Mouse (Mus musculus) CD4-positive naive resting alpha-beta T cell, adult 57 days (primary cell): ENCODE results near the gene Ubtd1. TPM values are rescaled to one million over a fixed set of nuclear protein-coding genes. Genes with fewer than 3 reads are reported as not detected.

Source experiments
- total RNA-seq: library from RNA; stranded (reverse); gene quantifications from one replicate; pipeline ENCODE4 v1.2.4, GENCODE M21; 2023

Ubtd1 gene
- 7.4 TPM for total RNA-seq

GRCm38 (mm10) chr19:41981595-41981927 lies at the start of gene Ubtd1:
Ubtd1 (plus strand) TSS chr19:41981763.

GRCm38 (mm10) chr19:41933179-41934086 lies 48.1 kb upstream of the Ubtd1 start, which contains the start of the genes Exosc1 and Zdhhc16:
Exosc1 (minus strand) TSS chr19:41933423.
Zdhhc16 (plus strand) TSS chr19:41933480.

GRCm38 (mm10) chr19:41980819-41981594 lies 556 bp upstream of the Ubtd1 start, which contains the start of gene Mms19:
Mms19 (minus strand) TSS chr19:41981157.

GRCm38 (mm10) chr19:42035456-42036248 lies 54.1 kb downstream of the Ubtd1 start, which contains the start of gene Ankrd2:
Ankrd2 (plus strand) TSS chr19:42036000.

GRCm38 (mm10) chr19:42045269-42046102 lies 63.9 kb downstream of the Ubtd1 start, which contains the start of gene Hoga1:
Hoga1 (plus strand) TSS chr19:42045610.

GRCm38 (mm10) chr19:42051948-42052347 lies 70.4 kb downstream of the Ubtd1 start, which contains the start of gene 4933411K16Rik:
4933411K16Rik (plus strand) TSS chr19:42052248.

Other genes starting within 250 kb of the Ubtd1 start
- gene Slit1, start 238.1 kb upstream of the Ubtd1 start, total RNA-seq: 0.21 TPM
- gene Arhgap19, start 179.7 kb upstream of the Ubtd1 start, total RNA-seq: 2.7 TPM
- gene Frat1, start 151.8 kb upstream of the Ubtd1 start, total RNA-seq: 72.4 TPM
- gene Frat2, start 133.6 kb upstream of the Ubtd1 start, total RNA-seq: 138 TPM
- gene Rrp12, start 85.6 kb upstream of the Ubtd1 start, total RNA-seq: 29.6 TPM
- gene Pgam1, start 69.8 kb upstream of the Ubtd1 start, total RNA-seq: 50.5 TPM
- gene Exosc1, start 48.3 kb upstream of the Ubtd1 start, total RNA-seq: 46.8 TPM
- 37.5 TPM for gene Zdhhc16, start 48.3 kb upstream of the Ubtd1 start, total RNA-seq
- gene Mms19, start 606 bp upstream of the Ubtd1 start, total RNA-seq: 135 TPM
- not detected for gene Ankrd2, start 54.2 kb downstream of the Ubtd1 start, total RNA-seq
- not detected for gene Hoga1, start 63.8 kb downstream of the Ubtd1 start, total RNA-seq
- gene 4933411K16Rik, start 70.5 kb downstream of the Ubtd1 start, total RNA-seq: not detected
- 0.41 TPM for gene Morn4, start 104.6 kb downstream of the Ubtd1 start, total RNA-seq
- 51.7 TPM for gene Pi4k2a, start 108.7 kb downstream of the Ubtd1 start, total RNA-seq
- gene Avpi1, start 147.3 kb downstream of the Ubtd1 start, total RNA-seq: 7.4 TPM
- 10.8 TPM for gene Marveld1, start 165.6 kb downstream of the Ubtd1 start, total RNA-seq
- gene Zfyve27, start 182.2 kb downstream of the Ubtd1 start, total RNA-seq: 68.8 TPM
- not detected for gene Sfrp5, start 220.5 kb downstream of the Ubtd1 start, total RNA-seq